18 mouse cellular contexts compared by ENCODE assay signal in the genomic region with DNA sequence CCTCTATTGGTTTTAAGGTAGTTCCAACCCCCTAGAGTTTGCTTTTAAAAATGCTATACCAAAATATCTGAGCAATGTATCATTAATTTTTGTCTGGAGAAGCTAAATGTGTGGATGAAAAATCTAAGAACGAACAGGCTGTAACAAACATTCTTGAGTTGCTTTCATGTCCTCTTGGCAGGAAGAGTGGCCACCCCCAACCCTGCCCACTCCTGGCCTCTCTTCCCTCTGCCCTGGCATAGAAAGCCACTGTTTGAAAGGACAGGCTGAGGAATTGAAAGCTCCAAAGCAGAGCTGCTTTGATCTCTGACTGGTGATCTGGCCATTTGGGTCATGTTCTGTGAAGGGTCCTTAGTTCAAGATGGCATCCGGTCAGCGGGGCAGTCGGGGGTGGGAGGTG. TPM values are rescaled to one million over a fixed set of nuclear protein-coding genes. Genes with fewer than 3 reads are reported as not detected.
"Had no signal": no experiment of that assay in that cellular context is flagged by ENCODE, and none has a peak within 500 bp of the region (broad histone marks: within the 10 kb centered on the region; RNA-seq: fewer than 3 reads in every experiment).

No protein-coding gene starts in this region.

- H3K9me3 ChIP-seq: lung, embryonic 15.5 days; megakaryocyte, embryonic 14.5 days; midbrain, embryonic 13.5 days; midbrain, embryonic 15.5 days; neural tube, embryonic 12.5 days; stomach, embryonic 15.5 days had no signal

- H3K9ac ChIP-seq: lung, embryonic 15.5 days; midbrain, embryonic 13.5 days; midbrain, embryonic 15.5 days; neural tube, embryonic 12.5 days; stomach, embryonic 15.5 days had no signal

- H3K27me3 ChIP-seq: lung, embryonic 15.5 days; midbrain, embryonic 13.5 days; midbrain, embryonic 15.5 days; neural tube, embryonic 12.5 days; stomach, embryonic 15.5 days had no signal

- H3K4me1 ChIP-seq: lung, embryonic 15.5 days; midbrain, embryonic 13.5 days; midbrain, embryonic 15.5 days; neural tube, embryonic 12.5 days; stomach, embryonic 15.5 days had no signal

- H3K4me3 ChIP-seq: lung, embryonic 15.5 days; megakaryocyte, embryonic 14.5 days; midbrain, embryonic 13.5 days; midbrain, embryonic 15.5 days; neural tube, embryonic 12.5 days; stomach, embryonic 15.5 days had no signal

- ATAC-seq: lung, postnatal 0 days; midbrain, embryonic 13.5 days; midbrain, embryonic 15.5 days had no signal

- H3K27ac ChIP-seq: lung, embryonic 15.5 days; macrophage; midbrain, embryonic 13.5 days; midbrain, embryonic 15.5 days; neural tube, embryonic 12.5 days; stomach, embryonic 15.5 days; stomach, postnatal 0 days had no signal

- H3K36me3 ChIP-seq: lung, embryonic 15.5 days; midbrain, embryonic 13.5 days; midbrain, embryonic 15.5 days; neural tube, embryonic 12.5 days; stomach, embryonic 15.5 days had no signal

- DNase-seq: lung, adult 2 months; lung, postnatal 14 days; lung, postnatal 36 days; right cerebral cortex, postnatal 14 days; thymus, adult 2 months; thymus, postnatal 25 days; thymus, postnatal 4 days had no signal

- H3K4me2 ChIP-seq: lung, embryonic 15.5 days; midbrain, embryonic 11.5 days; midbrain, embryonic 13.5 days; midbrain, embryonic 15.5 days; neural tube, embryonic 12.5 days; stomach, embryonic 15.5 days had no signal

RNA-seq across cellular contexts. Expression of a gene that starts 32.8 kb away (rescaled TPM):
- total RNA-seq: midbrain, postnatal 0 days had no signal
